Mouse (Mus musculus) limb, embryonic 14.5 days (tissue): ENCODE results near the gene Dip2b. TPM values are rescaled to one million over a fixed set of nuclear protein-coding genes. Genes with fewer than 3 reads are reported as not detected.

ENCODE experiments used
- ATAC-seq: fragments of 200-750 bp; cut with Nextera tagmentation; 2 replicates; pipeline ENCODE4 v1.8.0; 2017; ENCODE audit warnings: low read depth, moderate number of reproducible peaks, moderate TSS enrichment; ENCODE audit not compliant: low FRiP score
- DNase-seq: peaks from one replicate; pipeline ENCODE4 v3.0.0-alpha.2; 2015; ENCODE audit warnings: low spot score
- H3K27ac ChIP-seq: fragments of 300-500 bp; sonication (generic); replicated peaks from 2 replicates; pipeline ENCODE4 v1.5.1; 2014; ENCODE audit warnings: low read depth, mild to moderate bottlenecking, low read length, moderate library complexity, mixed read lengths
- H3K27me3 ChIP-seq: fragments of 300-500 bp; sonication (generic); 2 replicates; pipeline ENCODE4 v1.6.1; 2014; ENCODE audit warnings: low read length, mixed read lengths; ENCODE audit not compliant: control insufficient read depth, insufficient read depth
- H3K36me3 ChIP-seq: fragments of 300-500 bp; sonication (generic); 2 replicates; pipeline ENCODE4 v1.6.1; 2014; ENCODE audit warnings: mild to moderate bottlenecking, low read length, moderate library complexity, mixed read lengths; ENCODE audit not compliant: control insufficient read depth, insufficient read depth
- H3K4me1 ChIP-seq: fragments of 300-500 bp; sonication (generic); 2 replicates; pipeline ENCODE4 v1.6.1; 2014; ENCODE audit warnings: antibody characterized with exemption, low read length, mixed read lengths; ENCODE audit not compliant: control insufficient read depth, insufficient read depth
- H3K4me2 ChIP-seq: fragments of 300-500 bp; sonication (generic); replicated peaks from 2 replicates; pipeline ENCODE4 v1.6.1; 2014; ENCODE audit warnings: low read depth, mild to moderate bottlenecking, low read length, moderate library complexity; ENCODE audit not compliant: severe bottlenecking
- H3K4me3 ChIP-seq: fragments of 300-500 bp; sonication (generic); replicated peaks from 2 replicates; pipeline ENCODE4 v1.5.1; 2014; ENCODE audit warnings: low read length
- H3K9ac ChIP-seq: fragments of 300-500 bp; sonication (generic); 2 replicates; pipeline ENCODE4 v1.6.1; 2014; ENCODE audit warnings: mild to moderate bottlenecking, low read depth, low read length, moderate library complexity; ENCODE audit not compliant: severe bottlenecking
- H3K9me3 ChIP-seq: fragments of 300-500 bp; sonication (generic); 2 replicates; pipeline ENCODE4 v1.6.1; 2016; ENCODE audit warnings: low read length; ENCODE audit not compliant: control insufficient read depth
- POLR2A ChIP-seq: fragments of 200-500 bp; IDR thresholded peaks from 2 replicates; pipeline ENCODE4 v1.8.0; 2012; ENCODE audit warnings: inconsistent platforms, mild to moderate bottlenecking, moderate library complexity, borderline replicate concordance; ENCODE audit not compliant: insufficient read depth, insufficient read length; ENCODE audit errors: extremely low read depth
- WGBS: fragments of 180-500 bp; shearing (Covaris S2); extraction: QIAGEN DNeasy Blood & Tissue Kit; methylation state at CpG from one replicate; pipeline ENCODE4 v1.1.7; 2014; 5-methylcytosine and 5-hydroxymethylcytosine counted together
- polyA plus RNA-seq, 2 experiments: library from polyadenylated mRNA; depleted of rRNA in 1 of 2; stranded (reverse) in 1 of 2; unstranded in 1 of 2; fragments of >200 nt; fragmentation: Nextera tagmentation in 1 of 2; extraction: Ambion mirVana in 1 of 2; gene quantifications; 2 replicates each; pipeline versions ENCODE4 v1.2.1 to v1.2.3; 2012 to 2014

Dip2b gene
- polyA plus RNA-seq, 2 experiments, result 13.0 to 15.0 TPM

DNA sequence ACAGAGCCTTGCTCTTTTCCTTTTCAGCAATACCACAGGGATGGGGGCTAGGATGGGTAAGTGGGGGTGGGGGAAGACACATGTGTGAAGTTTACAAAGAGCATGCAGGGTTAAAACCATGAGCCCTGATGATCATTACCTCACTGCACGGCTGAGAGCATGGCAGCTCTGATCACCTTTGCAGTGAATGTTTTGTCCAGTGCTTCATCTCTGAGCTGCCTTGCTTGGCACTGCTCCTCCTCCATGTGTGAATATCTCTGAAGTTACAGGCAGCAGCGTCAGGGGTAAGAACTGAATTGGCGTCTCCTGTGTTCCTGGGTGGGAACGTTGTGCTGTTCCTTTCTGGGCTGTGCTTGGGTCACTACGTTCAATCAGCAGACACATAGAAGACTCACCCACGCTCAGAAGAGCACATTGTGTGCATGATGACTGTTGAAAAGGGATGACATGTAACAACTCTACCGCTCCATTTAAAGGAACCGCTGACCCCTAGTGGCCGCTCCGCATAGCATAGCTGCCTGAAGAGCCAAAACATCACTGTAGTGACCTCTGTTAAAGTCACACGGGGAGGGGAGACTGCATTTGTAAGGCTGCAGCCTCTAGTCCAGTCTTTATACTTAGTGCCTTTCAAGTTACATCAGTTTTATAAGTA, 88.1 kb downstream of the Dip2b start:
- 24% methylated on average over 11 of the region's 11 CpGs for WGBS
- H3K9ac ChIP-seq, result no peak overlapping the region
- no peaks in the 10 kb centered on the region for H3K9me3 ChIP-seq
- no peak overlapping the region for H3K27ac ChIP-seq
- no peak for TF ChIP-seq POLR2A
- H3K36me3 ChIP-seq, result 0 out of 2 replicates have a peak, but pooled peaks cover 3% of the 10 kb centered on the region
- H3K4me2 ChIP-seq, result no peak overlapping the region
- H3K4me3 ChIP-seq, result no peak overlapping the region
- peak; percentile 85 for DNase-seq
- H3K27me3 ChIP-seq, result no peaks in the 10 kb centered on the region
- peak; percentile 84; the same call in 1 of the 2 replicates for ATAC-seq
- no peaks in the 10 kb centered on the region for H3K4me1 ChIP-seq

- Histone ChIP-seq H3K27ac (no peak overlapping the region), H3K9me3 (no peaks in the 10 kb centered on the region), H3K4me3 (no peak overlapping the region), H3K4me2 (no peak overlapping the region), H3K4me1 (no peaks in the 10 kb centered on the region), H3K27me3 (no peaks in the 10 kb centered on the region), H3K36me3 (no peaks in the 10 kb centered on the region), H3K9ac (no peak overlapping the region)
- DNase-seq, result no peak
- no peak for TF ChIP-seq POLR2A
- WGBS, result 58% methylated on average over 7 of the region's 7 CpGs
- ATAC-seq, result no peak
Measured at GRCm38 (mm10) chr15:100129151-100129790, 90.8 kb downstream of the Dip2b start.

DNA sequence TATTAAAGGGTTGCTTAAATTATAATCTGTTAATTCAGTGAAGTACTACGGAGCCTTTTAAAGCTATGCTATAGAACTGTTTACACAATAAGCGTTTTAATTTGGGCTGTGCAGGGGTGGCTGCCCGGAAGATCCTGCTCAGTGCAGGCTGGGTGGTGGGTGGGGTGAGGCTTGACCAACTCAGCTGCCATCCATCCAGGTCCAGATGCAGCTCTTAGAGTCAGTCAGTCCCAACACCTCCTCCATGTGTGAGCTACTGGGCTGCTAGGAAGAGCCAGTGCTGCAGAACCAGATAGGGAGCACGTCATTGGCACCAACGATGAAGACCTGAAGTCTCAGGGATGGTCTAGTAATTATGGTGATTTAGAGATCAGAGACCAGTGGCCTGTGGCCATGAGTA, 101.2 kb downstream of the Dip2b start:
- Histone ChIP-seq H3K9ac (no peak overlapping the region), H3K4me2 (no peak overlapping the region), H3K27ac (no peak overlapping the region), H3K9me3 (no peaks in the 10 kb centered on the region), H3K4me1 (no peaks in the 10 kb centered on the region), H3K36me3 (peaks cover 6% of the 10 kb centered on the region; the same call in 1 of the 2 replicates), H3K4me3 (no peak overlapping the region), H3K27me3 (no peaks in the 10 kb centered on the region)
- no peak for TF ChIP-seq POLR2A
- no peak for DNase-seq
- ATAC-seq, result no peak
- 84% methylated on average over 5 of the region's 5 CpGs for WGBS

- Histone ChIP-seq H3K4me1 (no peaks in the 10 kb centered on the region), H3K27me3 (no peaks in the 10 kb centered on the region), H3K9me3 (no peaks in the 10 kb centered on the region), H3K9ac (no peak overlapping the region), H3K4me3 (no peak overlapping the region), H3K27ac (no peak overlapping the region), H3K36me3 (peaks cover 6% of the 10 kb centered on the region; the same call in 1 of the 2 replicates), H3K4me2 (no peak overlapping the region)
- WGBS, result 43% methylated on average over 4 of the region's 4 CpGs
- ATAC-seq (no peak), DNase-seq (no peak)
- no peak for TF ChIP-seq POLR2A
Measured at GRCm38 (mm10) chr15:100140428-100140827, 102.0 kb downstream of the Dip2b start.

DNA sequence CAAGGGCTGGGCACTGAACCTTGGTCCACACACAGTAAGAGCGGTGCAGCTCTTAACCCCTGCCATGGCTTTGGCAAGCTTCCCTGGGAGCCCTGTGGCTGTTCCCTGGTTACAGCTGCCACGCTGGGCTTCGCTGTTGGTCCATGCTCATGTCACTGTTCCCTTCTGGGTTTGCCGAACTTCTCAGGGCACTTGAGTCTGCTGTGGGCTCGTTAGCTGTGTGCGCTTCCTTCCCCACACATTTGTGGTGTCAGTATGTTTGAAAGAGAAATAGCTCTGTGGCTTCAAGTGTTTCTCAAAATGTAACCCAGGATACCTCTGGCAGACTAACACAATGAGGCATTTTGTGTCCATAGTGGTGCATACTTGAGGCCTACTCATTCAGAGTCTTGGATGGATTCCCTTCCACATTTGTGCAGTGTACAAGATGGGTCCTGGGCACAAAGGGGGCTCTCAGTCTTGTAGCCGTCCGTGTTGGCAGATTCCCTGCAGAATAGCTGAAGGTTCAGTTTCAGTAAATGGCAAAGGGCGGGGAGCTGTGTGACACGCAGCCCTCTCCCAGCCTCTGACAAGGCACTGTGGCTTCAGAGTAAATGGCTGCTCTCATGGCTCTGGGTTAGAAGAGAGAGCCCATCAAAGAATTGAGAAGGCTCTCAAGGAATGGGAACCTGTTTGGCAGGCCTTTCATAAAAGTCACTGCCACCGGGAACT, 104.8 kb downstream of the Dip2b start:
- peaks cover 4% of the 10 kb centered on the region; the same call in 1 of the 2 replicates for H3K36me3 ChIP-seq
- WGBS, result 81% methylated on average over 11 of the region's 11 CpGs
- ATAC-seq, result no peak

More for the DNA sequence above, 104.8 kb downstream of the Dip2b start:
- peak overlapping the region; percentile 48; the same call in 1 of the 2 replicates for H3K27ac ChIP-seq
- no peak overlapping the region for H3K9ac ChIP-seq
- no peak for TF ChIP-seq POLR2A
- DNase-seq, result peak; percentile 31
- H3K4me3 ChIP-seq, result no peak overlapping the region
- no peak overlapping the region for H3K4me2 ChIP-seq
- H3K4me1 ChIP-seq, result no peaks in the 10 kb centered on the region
- no peaks in the 10 kb centered on the region for H3K9me3 ChIP-seq
- no peaks in the 10 kb centered on the region for H3K27me3 ChIP-seq
